Mouse (Mus musculus): Measurements from ENCODE around the gene Lrp2bp. TPM values are rescaled to one million over a fixed set of nuclear protein-coding genes. Genes with fewer than 3 reads are reported as not detected.
A peak's percentile ranks its signal among the peaks of the same experiment; 100 is the strongest.

Lrp2bp gene
- polyA plus RNA-seq, 1 experiment = 0.38 TPM

GRCm38 (mm10) chr8:45994111-45994510 lies 5.0 kb upstream of the Lrp2bp start:
- Histone ChIP-seq H3K27ac (ENCODE audit: insufficient read depth, low read length) (no peak overlapping the region), H3K4me1 (ENCODE audit: control insufficient read depth, insufficient read depth, low read length) (no peaks in the 10 kb centered on the region), H3K4me3 (ENCODE audit: insufficient read depth, low read length) (no peak overlapping the region)
- TF ChIP-seq POLR2A (IDR thresholded peaks at IDR 0.05; ENCODE audit: extremely low read depth, insufficient read depth, low read length) (no peak), CTCF (IDR thresholded peaks at IDR 0.05; ENCODE audit: extremely low read depth, insufficient read depth, low read length) (peak; percentile 23; the same call in 1 of the 2 replicates)

GRCm38 (mm10) chr8:45995576-45995975 lies 3.5 kb upstream of the Lrp2bp start:
- no peaks in the 10 kb centered on the region for H3K4me1 ChIP-seq (ENCODE audit: control insufficient read depth, insufficient read depth, low read length)
- H3K27ac ChIP-seq (ENCODE audit: insufficient read depth, low read length) = no peak overlapping the region
- H3K4me3 ChIP-seq (ENCODE audit: insufficient read depth, low read length) = no peak overlapping the region
- TF ChIP-seq CTCF (IDR thresholded peaks at IDR 0.05; ENCODE audit: extremely low read depth, insufficient read depth, low read length) (no peak), POLR2A (IDR thresholded peaks at IDR 0.05; ENCODE audit: extremely low read depth, insufficient read depth, low read length) (no peak)

- no peak for TF ChIP-seq POLR2A (IDR thresholded peaks at IDR 0.05; ENCODE audit: extremely low read depth, insufficient read depth, low read length)
- TF ChIP-seq CTCF (IDR thresholded peaks at IDR 0.05; ENCODE audit: extremely low read depth, insufficient read depth, low read length) = 0 out of 2 replicates have a peak, but pooled peaks have one; percentile 8
- Histone ChIP-seq H3K4me1 (ENCODE audit: control insufficient read depth, insufficient read depth, low read length) (no peaks in the 10 kb centered on the region), H3K4me3 (ENCODE audit: insufficient read depth, low read length) (no peak overlapping the region), H3K27ac (ENCODE audit: insufficient read depth, low read length) (no peak overlapping the region)
Measured at GRCm38 (mm10) chr8:45998228-45998627, 875 bp upstream of the Lrp2bp start.

GRCm38 (mm10) chr8:45999784-46000705 lies 942 bp downstream of the Lrp2bp start:
- H3K27ac ChIP-seq (ENCODE audit: insufficient read depth, low read length) = peak overlapping the region; percentile 95
- H3K4me1 ChIP-seq (ENCODE audit: control insufficient read depth, insufficient read depth, low read length) = no peaks in the 10 kb centered on the region
- peak overlapping the region; percentile 63 for H3K4me3 ChIP-seq (ENCODE audit: insufficient read depth, low read length)
- TF ChIP-seq CTCF (IDR thresholded peaks at IDR 0.05; ENCODE audit: extremely low read depth, insufficient read depth, low read length) (no peak), POLR2A (IDR thresholded peaks at IDR 0.05; ENCODE audit: extremely low read depth, insufficient read depth, low read length) (peak; percentile 87)

- Histone ChIP-seq H3K4me3 (ENCODE audit: insufficient read depth, low read length) (no peak within 1 kb of the TSS), H3K27ac (ENCODE audit: insufficient read depth, low read length) (no peak within 1 kb of the TSS), H3K4me1 (ENCODE audit: control insufficient read depth, insufficient read depth, low read length) (no peaks in the 10 kb centered on the region)
- TF ChIP-seq POLR2A (IDR thresholded peaks at IDR 0.05; ENCODE audit: extremely low read depth, insufficient read depth, low read length) = no peak
- no peak for TF ChIP-seq CTCF (IDR thresholded peaks at IDR 0.05; ENCODE audit: extremely low read depth, insufficient read depth, low read length)
Measured at GRCm38 (mm10) chr8:46005596-46005995, 6.5 kb downstream of the Lrp2bp start, which contains the start of gene Ankrd37. Ankrd37 (minus strand) TSS chr8:46005707.

- no peak overlapping the region for H3K4me3 ChIP-seq (ENCODE audit: insufficient read depth, low read length)
- no peak overlapping the region for H3K27ac ChIP-seq (ENCODE audit: insufficient read depth, low read length)
- peaks cover 4% of the 10 kb centered on the region; the same call in 1 of the 2 replicates for H3K4me1 ChIP-seq (ENCODE audit: control insufficient read depth, insufficient read depth, low read length)
- TF ChIP-seq POLR2A (IDR thresholded peaks at IDR 0.05; ENCODE audit: extremely low read depth, insufficient read depth, low read length) = no peak
- no peak for TF ChIP-seq CTCF (IDR thresholded peaks at IDR 0.05; ENCODE audit: extremely low read depth, insufficient read depth, low read length)
Measured at GRCm38 (mm10) chr8:46007050-46007672, 8.1 kb downstream of the Lrp2bp start.

GRCm38 (mm10) chr8:46010306-46010705 lies 11.2 kb downstream of the Lrp2bp start:
- Histone ChIP-seq H3K4me3 (ENCODE audit: insufficient read depth, low read length) (no peak overlapping the region), H3K4me1 (ENCODE audit: control insufficient read depth, insufficient read depth, low read length) (peaks cover 4% of the 10 kb centered on the region; the same call in 1 of the 2 replicates), H3K27ac (ENCODE audit: insufficient read depth, low read length) (no peak overlapping the region)
- TF ChIP-seq POLR2A (IDR thresholded peaks at IDR 0.05; ENCODE audit: extremely low read depth, insufficient read depth, low read length) = no peak
- no peak for TF ChIP-seq CTCF (IDR thresholded peaks at IDR 0.05; ENCODE audit: extremely low read depth, insufficient read depth, low read length)

- Histone ChIP-seq H3K4me1 (ENCODE audit: control insufficient read depth, insufficient read depth, low read length) (peaks cover 4% of the 10 kb centered on the region; the same call in 1 of the 2 replicates), H3K27ac (ENCODE audit: insufficient read depth, low read length) (0 out of 2 replicates have a peak overlapping the region, but pooled peaks have one; percentile 1), H3K4me3 (ENCODE audit: insufficient read depth, low read length) (no peak overlapping the region)
- TF ChIP-seq POLR2A (IDR thresholded peaks at IDR 0.05; ENCODE audit: extremely low read depth, insufficient read depth, low read length) (no peak), CTCF (IDR thresholded peaks at IDR 0.05; ENCODE audit: extremely low read depth, insufficient read depth, low read length) (peak; percentile 14; the same call in 1 of the 2 replicates)
Measured at GRCm38 (mm10) chr8:46010746-46011680, 11.9 kb downstream of the Lrp2bp start.

GRCm38 (mm10) chr8:46022203-46022602 lies 23.1 kb downstream of the Lrp2bp start:
- Histone ChIP-seq H3K4me1 (ENCODE audit: control insufficient read depth, insufficient read depth, low read length) (no peaks in the 10 kb centered on the region), H3K27ac (ENCODE audit: insufficient read depth, low read length) (no peak overlapping the region), H3K4me3 (ENCODE audit: insufficient read depth, low read length) (no peak overlapping the region)
- no peak for TF ChIP-seq POLR2A (IDR thresholded peaks at IDR 0.05; ENCODE audit: extremely low read depth, insufficient read depth, low read length)
- TF ChIP-seq CTCF (IDR thresholded peaks at IDR 0.05; ENCODE audit: extremely low read depth, insufficient read depth, low read length) = no peak
